Mouse (Mus musculus) liver, embryonic 12.5 days (tissue): Measurements from ENCODE around the gene Ctbs. TPM values are rescaled to one million over a fixed set of nuclear protein-coding genes. Genes with fewer than 3 reads are reported as not detected.
"Not testable (repeated sequence)": the region's sequence is repeated elsewhere in the genome, so short reads cannot be mapped to it uniquely, and the experiment has no call there.

Experiments
- ATAC-seq: fragments of 200-750 bp; cut with Nextera tagmentation; 2 replicates; pipeline ENCODE4 v1.8.0; 2017; ENCODE audit warnings: moderate number of reproducible peaks, mild to moderate bottlenecking, moderate library complexity
- H3K27ac ChIP-seq: fragments of 300-500 bp; sonication (generic); 2 replicates; pipeline ENCODE4 v1.5.1; 2016; ENCODE audit warnings: mild to moderate bottlenecking
- H3K27me3 ChIP-seq: fragments of 300-500 bp; sonication (generic); replicated peaks from 2 replicates; pipeline ENCODE4 v1.6.1; 2016; ENCODE audit warnings: mild to moderate bottlenecking, moderate library complexity
- H3K36me3 ChIP-seq: fragments of 300-500 bp; sonication (generic); 2 replicates; pipeline ENCODE4 v1.6.1; 2016; ENCODE audit warnings: mild to moderate bottlenecking, moderate library complexity
- H3K4me1 ChIP-seq: fragments of 300-500 bp; sonication (generic); 2 replicates; pipeline ENCODE4 v1.6.1; 2016
- H3K4me2 ChIP-seq: fragments of 300-500 bp; sonication (generic); 2 replicates; pipeline ENCODE4 v1.6.1; 2016; ENCODE audit warnings: mild to moderate bottlenecking, moderate library complexity
- H3K4me3 ChIP-seq: fragments of 300-500 bp; sonication (generic); 2 replicates; pipeline ENCODE4 v1.5.1; 2016; ENCODE audit warnings: mild to moderate bottlenecking, moderate library complexity
- H3K9ac ChIP-seq: fragments of 300-500 bp; sonication (generic); 2 replicates; pipeline ENCODE4 v1.6.1; 2016; ENCODE audit warnings: mild to moderate bottlenecking, moderate library complexity
- H3K9me3 ChIP-seq: fragments of 300-500 bp; sonication (generic); replicated peaks from 2 replicates; pipeline ENCODE4 v1.6.1; 2016; ENCODE audit warnings: mild to moderate bottlenecking, moderate library complexity
- WGBS: fragments of 180-500 bp; shearing (Covaris S2); methylation state at CpG from one replicate; pipeline ENCODE4 v1.1.7; 2016; ENCODE audit not compliant: insufficient replicate concordance; 5-methylcytosine and 5-hydroxymethylcytosine counted together
- polyA plus RNA-seq: library from polyadenylated mRNA; unstranded; fragments of >200 nt; fragmentation: Nextera tagmentation; extraction: Ambion mirVana; gene quantifications from 2 replicates; pipeline ENCODE4 v1.2.1, GENCODE M21; 2016

Gene Ctbs
- polyA plus RNA-seq, 1 experiment from 2014 or later = 5.5 TPM

- H3K9me3 ChIP-seq = no peaks in the 10 kb centered on the region
- no peaks in the 10 kb centered on the region for H3K27me3 ChIP-seq
- H3K9ac ChIP-seq = no peak overlapping the region
- no peak overlapping the region for H3K4me3 ChIP-seq
- ATAC-seq = no peak
- H3K27ac ChIP-seq = no peak overlapping the region
- no peak overlapping the region for H3K4me2 ChIP-seq
- 89% methylated on average over 12 of the region's 12 CpGs for WGBS
- peaks cover 75% of the 10 kb centered on the region for H3K4me1 ChIP-seq
- peaks cover 93% of the 10 kb centered on the region for H3K36me3 ChIP-seq
Observed at GRCm38 (mm10) chr3:146414555-146414954, 35.0 kb upstream of the Ctbs start.

- Histone ChIP-seq H3K27ac (no peak overlapping the region), H3K36me3 (peaks cover 100% of the 10 kb centered on the region), H3K4me2 (no peak overlapping the region), H3K9me3 (no peaks in the 10 kb centered on the region), H3K9ac (no peak overlapping the region), H3K27me3 (no peaks in the 10 kb centered on the region), H3K4me1 (peaks cover 58% of the 10 kb centered on the region), H3K4me3 (no peak overlapping the region)
- ATAC-seq = no peak
- 91% methylated on average over 8 of the region's 8 CpGs for WGBS
Observed at GRCm38 (mm10) chr3:146417873-146418272, 31.7 kb upstream of the Ctbs start.

- H3K4me1 ChIP-seq = peaks cover 48% of the 10 kb centered on the region
- H3K9ac ChIP-seq = no peak overlapping the region
- no peak overlapping the region for H3K4me3 ChIP-seq
- no peaks in the 10 kb centered on the region for H3K9me3 ChIP-seq
- WGBS = 40% methylated on average over 7 of the region's 7 CpGs
- no peaks in the 10 kb centered on the region for H3K27me3 ChIP-seq
- ATAC-seq = no peak
- H3K36me3 ChIP-seq = peaks cover 100% of the 10 kb centered on the region
- no peak overlapping the region for H3K27ac ChIP-seq
- no peak overlapping the region for H3K4me2 ChIP-seq
Observed at GRCm38 (mm10) chr3:146418901-146419300, 30.7 kb upstream of the Ctbs start.

- peaks cover 98% of the 10 kb centered on the region for H3K36me3 ChIP-seq
- H3K4me1 ChIP-seq = peaks cover 42% of the 10 kb centered on the region
- 85% methylated on average over 9 of the region's 9 CpGs for WGBS
- H3K9ac ChIP-seq = no peak overlapping the region
- no peak overlapping the region for H3K27ac ChIP-seq
- no peak overlapping the region for H3K4me2 ChIP-seq
- H3K4me3 ChIP-seq = no peak overlapping the region
- no peak for ATAC-seq
- no peaks in the 10 kb centered on the region for H3K27me3 ChIP-seq
- no peaks in the 10 kb centered on the region for H3K9me3 ChIP-seq
Observed at GRCm38 (mm10) chr3:146419534-146419933, 30.1 kb upstream of the Ctbs start.

DNA sequence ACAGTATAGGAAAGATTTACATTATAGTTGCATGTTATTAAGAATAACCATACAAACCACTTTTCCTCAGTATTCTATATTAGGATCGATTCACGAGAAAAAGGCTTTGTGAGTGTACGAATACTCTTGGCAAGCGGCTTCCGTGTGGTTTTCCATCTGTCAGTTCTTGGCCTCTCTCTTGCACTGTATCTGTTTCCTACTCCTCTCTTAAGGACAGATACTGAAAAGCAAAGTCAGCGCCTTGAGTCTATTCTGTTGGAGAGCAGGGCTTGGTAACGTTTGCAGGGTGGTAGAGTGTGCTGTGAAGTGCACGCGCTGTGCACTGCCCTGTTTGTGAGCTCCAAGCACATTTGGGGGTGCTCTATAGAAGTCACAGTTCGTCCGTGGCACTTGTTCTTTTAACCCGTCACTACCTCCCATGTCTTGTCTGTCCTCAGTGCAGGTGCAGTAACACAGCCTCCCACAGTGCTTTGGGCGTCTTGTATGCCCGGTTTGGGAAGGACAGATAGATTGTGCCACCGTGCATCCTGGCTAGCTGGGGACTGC is 29.5 kb upstream of the Ctbs start:
- Histone ChIP-seq H3K27me3 (no peaks in the 10 kb centered on the region), H3K36me3 (peaks cover 97% of the 10 kb centered on the region)
- no peak for ATAC-seq

DNA sequence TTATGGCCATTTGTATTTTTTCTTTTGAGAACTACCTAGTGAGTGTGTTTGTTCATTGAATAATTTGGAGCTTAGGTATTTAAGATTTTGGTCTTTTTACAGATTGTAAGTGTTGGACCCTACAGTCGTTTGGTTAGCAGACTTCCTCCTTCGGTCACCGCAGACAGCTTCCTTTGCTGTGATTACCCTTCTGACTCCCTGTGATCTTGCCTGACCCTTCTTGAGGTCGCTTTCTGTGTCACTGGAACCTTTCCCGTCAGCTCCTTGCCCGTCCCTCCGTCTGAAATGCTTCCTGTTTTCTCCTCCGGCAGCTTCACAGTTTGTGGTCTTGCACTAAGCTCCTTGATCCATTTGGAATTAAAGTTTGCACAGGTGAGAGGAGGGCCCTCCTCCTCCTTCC is 27.8 kb upstream of the Ctbs start:
- Histone ChIP-seq H3K27ac (no peak overlapping the region), H3K4me1 (peaks cover 24% of the 10 kb centered on the region; the same call in 1 of the 2 replicates), H3K36me3 (peaks cover 92% of the 10 kb centered on the region), H3K4me2 (no peak overlapping the region), H3K4me3 (no peak overlapping the region), H3K27me3 (no peaks in the 10 kb centered on the region), H3K9ac (no peak overlapping the region), H3K9me3 (no peaks in the 10 kb centered on the region)
- 31% methylated on average over 8 of the region's 8 CpGs for WGBS
- ATAC-seq = no peak

More for the DNA sequence above, 29.5 kb upstream of the Ctbs start:
- H3K4me2 ChIP-seq = no peak overlapping the region
- no peak overlapping the region for H3K27ac ChIP-seq
- no peak overlapping the region for H3K4me3 ChIP-seq
- 80% methylated on average over 15 of the region's 15 CpGs for WGBS
- H3K9ac ChIP-seq = no peak overlapping the region
- H3K9me3 ChIP-seq = no peaks in the 10 kb centered on the region
- H3K4me1 ChIP-seq = peaks cover 37% of the 10 kb centered on the region

- H3K4me3 ChIP-seq = no peak overlapping the region
- H3K4me2 ChIP-seq = no peak overlapping the region
- H3K36me3 ChIP-seq = peaks cover 92% of the 10 kb centered on the region
- no peak for ATAC-seq
- H3K9ac ChIP-seq = no peak overlapping the region
- no peaks in the 10 kb centered on the region for H3K27me3 ChIP-seq
- no peaks in the 10 kb centered on the region for H3K9me3 ChIP-seq
- peaks cover 16% of the 10 kb centered on the region; the same call in 1 of the 2 replicates for H3K4me1 ChIP-seq
- WGBS = 82% methylated on average over 7 of the region's 7 CpGs
- H3K27ac ChIP-seq = no peak overlapping the region
Observed at GRCm38 (mm10) chr3:146423710-146424109, 25.9 kb upstream of the Ctbs start.

GRCm38 (mm10) chr3:146424306-146424900 is 25.2 kb upstream of the Ctbs start:
- no peak for ATAC-seq
- no peak overlapping the region for H3K4me2 ChIP-seq
- WGBS = 87% methylated on average over 7 of the region's 7 CpGs
- peak overlapping the region; percentile 25; the same call in 1 of the 2 replicates for H3K27ac ChIP-seq
- no peak overlapping the region for H3K9ac ChIP-seq
- peaks cover 16% of the 10 kb centered on the region; the same call in 1 of the 2 replicates for H3K4me1 ChIP-seq
- no peaks in the 10 kb centered on the region for H3K27me3 ChIP-seq
- H3K9me3 ChIP-seq = no peaks in the 10 kb centered on the region
- no peak overlapping the region for H3K4me3 ChIP-seq
- peaks cover 92% of the 10 kb centered on the region for H3K36me3 ChIP-seq

- H3K4me1 ChIP-seq = peaks cover 10% of the 10 kb centered on the region; the same call in 1 of the 2 replicates
- no peak for ATAC-seq
- 81% methylated on average over 7 of the region's 7 CpGs for WGBS
- H3K9me3 ChIP-seq = no peaks in the 10 kb centered on the region
- H3K36me3 ChIP-seq = peaks cover 92% of the 10 kb centered on the region
- H3K4me2 ChIP-seq = no peak overlapping the region
- H3K27ac ChIP-seq = no peak overlapping the region
- no peaks in the 10 kb centered on the region for H3K27me3 ChIP-seq
- H3K9ac ChIP-seq = no peak overlapping the region
- H3K4me3 ChIP-seq = no peak overlapping the region
Observed at GRCm38 (mm10) chr3:146425902-146426301, 23.7 kb upstream of the Ctbs start.

- Histone ChIP-seq H3K9ac (no peak overlapping the region), H3K27ac (no peak overlapping the region), H3K36me3 (peaks cover 92% of the 10 kb centered on the region)
Observed at GRCm38 (mm10) chr3:146426489-146426888, 23.1 kb upstream of the Ctbs start.

DNA sequence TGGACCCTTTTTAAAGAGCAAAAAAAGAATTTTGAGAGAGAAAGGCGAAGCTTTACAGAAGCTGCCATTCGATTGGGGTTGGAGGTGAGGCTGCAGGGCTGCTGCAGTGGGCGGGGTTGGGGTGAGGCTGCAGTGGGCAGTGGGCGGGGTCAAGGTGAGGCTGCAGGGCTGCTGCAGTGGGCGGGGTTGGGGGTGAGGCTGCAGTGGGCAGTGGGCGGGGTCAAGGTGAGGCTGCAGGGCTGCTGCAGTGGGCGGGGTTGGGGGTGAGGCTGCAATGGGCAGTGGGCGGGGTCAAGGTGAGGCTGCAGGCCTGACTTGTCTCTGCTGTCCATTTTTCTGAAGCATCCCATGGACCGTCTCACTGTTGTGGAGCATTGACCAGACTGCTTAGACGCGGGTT is 16.5 kb upstream of the Ctbs start:
- not testable (repeated sequence) for H3K4me3 ChIP-seq, H3K9ac ChIP-seq, H3K9me3 ChIP-seq, H3K27ac ChIP-seq, H3K27me3 ChIP-seq, H3K4me2 ChIP-seq
- WGBS = 84% methylated on average over 11 of the region's 11 CpGs
- peaks cover 14% of the 10 kb centered on the region for H3K4me1 ChIP-seq
- peak; percentile 22; the same call in 1 of the 2 replicates for ATAC-seq
- H3K36me3 ChIP-seq = peaks cover 100% of the 10 kb centered on the region

More at GRCm38 (mm10) chr3:146426489-146426888, 23.1 kb upstream of the Ctbs start:
- Histone ChIP-seq H3K4me3 (no peak overlapping the region), H3K4me2 (no peak overlapping the region), H3K4me1 (peaks cover 10% of the 10 kb centered on the region; the same call in 1 of the 2 replicates), H3K27me3 (no peaks in the 10 kb centered on the region), H3K9me3 (no peaks in the 10 kb centered on the region)
- 84% methylated on average over 8 of the region's 8 CpGs for WGBS
- no peak for ATAC-seq

GRCm38 (mm10) chr3:146433681-146434350 is 15.8 kb upstream of the Ctbs start:
- Histone ChIP-seq H3K4me3 (no peak overlapping the region), H3K27me3 (no peaks in the 10 kb centered on the region), H3K36me3 (peaks cover 100% of the 10 kb centered on the region), H3K27ac (no peak overlapping the region), H3K4me2 (no peak overlapping the region), H3K4me1 (peaks cover 14% of the 10 kb centered on the region), H3K9me3 (no peaks in the 10 kb centered on the region), H3K9ac (no peak overlapping the region)
- WGBS = 84% methylated on average over 14 of the region's 14 CpGs
- no peak for ATAC-seq
